Mouse (Mus musculus) liver, embryonic 14.5 days (tissue): ENCODE measurements around the gene Edf1.

Experiments used
- CTCF ChIP-seq: IDR thresholded peaks from 2 replicates; pipeline ENCODE4 v1.5.1; 2016; ENCODE audit warnings: antibody characterized with exemption, low read depth, control low read depth
- EP300 ChIP-seq: IDR thresholded peaks from 2 replicates; pipeline ENCODE4 v1.6.1; 2016; ENCODE audit warnings: antibody characterized with exemption, low read depth

DNA sequence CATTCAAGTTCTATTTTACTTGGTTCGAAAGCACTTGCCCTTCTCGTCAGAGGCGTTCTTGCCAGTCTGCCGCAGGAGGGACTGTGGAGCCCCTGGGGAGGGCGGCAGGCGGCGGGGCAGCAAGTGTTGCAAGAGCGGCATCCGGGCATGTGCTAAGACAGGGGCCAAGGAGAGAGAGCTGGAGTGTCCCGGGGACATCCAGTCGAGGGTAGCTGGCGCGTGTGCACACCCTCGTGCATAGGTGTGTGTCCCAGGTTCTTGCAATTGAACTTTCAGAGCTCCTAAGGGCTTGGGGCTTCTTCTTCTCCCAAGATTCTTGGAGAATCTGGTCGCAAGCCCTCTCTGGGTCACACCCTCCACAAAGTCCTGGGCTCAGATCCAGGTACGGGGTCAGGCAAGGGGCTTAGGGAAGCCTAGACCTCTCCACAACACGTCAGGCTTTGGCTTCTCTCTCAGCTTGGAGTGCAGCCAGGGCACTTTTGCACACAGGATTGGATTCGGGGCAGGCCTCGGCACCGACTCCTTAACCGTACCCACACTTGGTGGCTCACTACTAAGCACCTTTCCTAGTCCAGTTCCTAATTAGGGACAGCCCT is 17.9 kb downstream of the Edf1 start:
- no peak for TF ChIP-seq EP300
- no peak for TF ChIP-seq CTCF
